Mouse (Mus musculus) gastrocnemius, adult 18-20 months (tissue): ENCODE results near the gene Iqgap2. TPM values are rescaled to one million over a fixed set of nuclear protein-coding genes. Genes with fewer than 3 reads are reported as not detected.

Source experiments
- DNase-seq: peaks from one replicate; pipeline ENCODE4 v3.0.0; 2021; ENCODE audit warnings: low spot score
- long read RNA-seq, 2 experiments: library from polyadenylated mRNA; stranded (forward); transcript quantifications; one replicate each; pipeline ENCODE4 v2.0.0; 2021
- total RNA-seq, 2 experiments: library from RNA; stranded (reverse); gene quantifications; 2 replicates each; pipeline ENCODE4 v1.2.3; 2021

The Iqgap2 gene
- 1 to 10 TPM; 1.0 to 1.5 TPM for total RNA-seq
- long read RNA-seq, experiment 1, result 0 reads
- long read RNA-seq, experiment 2, result 0 reads

DNA sequence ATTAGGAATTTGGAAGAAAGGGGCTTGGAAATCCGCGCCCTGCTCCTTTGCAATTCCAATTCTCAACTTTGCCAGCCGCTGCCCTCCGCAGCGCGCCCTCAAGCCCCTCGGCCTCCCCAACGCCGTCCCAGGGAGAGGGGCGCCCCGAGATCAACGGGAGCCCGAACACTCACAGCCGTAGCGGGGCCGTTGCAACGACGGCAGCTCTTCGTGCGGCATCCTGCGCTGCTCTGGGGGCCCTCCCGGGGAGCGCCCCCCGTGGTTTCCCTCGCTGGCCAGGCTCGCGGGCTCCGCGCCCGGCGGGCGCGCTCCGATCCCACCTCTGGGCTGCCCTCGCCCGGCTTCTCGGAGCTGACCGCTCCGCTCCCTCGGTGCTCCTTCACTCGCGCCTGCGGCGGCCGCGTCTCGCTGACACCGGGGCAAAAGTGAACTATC lies at the start of gene Iqgap2:
TSS of gene Iqgap2 (minus strand) at position 432 of the 435 bp plus-strand sequence.
- no peak for DNase-seq

DNA sequence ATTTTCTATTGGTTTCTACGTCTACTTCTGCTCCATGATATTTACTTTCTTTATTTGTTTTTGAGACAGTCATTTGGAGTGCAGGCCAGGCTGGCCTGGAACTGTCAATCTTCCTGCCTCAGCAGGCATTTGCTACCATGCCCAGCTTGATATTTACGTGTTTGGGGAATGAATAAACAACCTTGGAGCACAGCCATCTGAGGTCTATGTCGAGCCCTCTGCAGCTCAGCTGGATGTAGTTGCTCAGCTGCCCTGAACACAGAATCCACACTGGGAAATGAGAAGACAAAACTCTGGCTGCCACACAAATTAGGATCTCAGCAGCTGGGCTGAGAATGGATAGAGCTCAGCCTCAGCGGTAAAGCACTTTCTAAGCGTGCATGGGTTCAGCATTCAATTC lies 49.1 kb upstream of the Iqgap2 start:
- no peak for DNase-seq

DNA sequence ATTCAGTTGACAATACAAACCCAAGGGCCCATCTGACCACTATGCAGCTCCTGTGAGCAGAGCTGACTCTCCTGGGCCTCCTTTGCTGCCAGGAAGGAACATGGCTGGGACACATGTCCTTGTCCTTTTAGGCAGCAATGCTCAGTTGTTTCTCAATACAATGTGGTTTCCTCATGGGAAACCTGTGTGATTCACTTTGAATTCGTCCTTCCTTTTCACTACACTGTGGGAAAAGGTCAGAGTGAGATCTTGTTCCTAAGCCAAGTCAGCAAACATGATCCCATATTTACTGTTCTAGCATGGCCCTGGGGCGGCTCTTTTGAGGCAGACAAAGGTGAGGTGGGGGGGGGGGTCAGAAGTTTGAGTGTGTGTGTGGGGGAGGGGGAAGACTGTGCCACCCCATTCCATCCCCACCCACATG lies 32.5 kb upstream of the Iqgap2 start:
- DNase-seq, result no peak

DNA sequence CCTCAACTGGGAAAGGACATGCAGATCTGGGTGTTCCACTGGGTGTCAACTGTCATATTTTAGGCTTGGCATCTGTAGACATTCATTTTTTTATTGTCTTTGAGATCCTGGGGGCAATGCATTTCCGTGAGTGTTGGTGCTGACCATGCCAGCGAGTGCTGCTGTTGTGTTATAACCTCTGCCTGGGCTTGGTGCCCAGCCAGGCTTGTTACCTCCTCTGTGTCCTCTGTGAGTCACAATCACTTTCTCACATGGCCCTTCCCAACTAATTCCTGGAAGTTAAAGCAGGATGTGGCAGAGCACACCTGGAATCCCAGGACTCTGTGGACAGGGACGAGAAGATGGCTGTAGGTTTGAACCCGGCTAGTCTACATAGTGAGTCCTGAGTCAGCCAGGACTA lies 30.9 kb upstream of the Iqgap2 start:
- no peak for DNase-seq

DNA sequence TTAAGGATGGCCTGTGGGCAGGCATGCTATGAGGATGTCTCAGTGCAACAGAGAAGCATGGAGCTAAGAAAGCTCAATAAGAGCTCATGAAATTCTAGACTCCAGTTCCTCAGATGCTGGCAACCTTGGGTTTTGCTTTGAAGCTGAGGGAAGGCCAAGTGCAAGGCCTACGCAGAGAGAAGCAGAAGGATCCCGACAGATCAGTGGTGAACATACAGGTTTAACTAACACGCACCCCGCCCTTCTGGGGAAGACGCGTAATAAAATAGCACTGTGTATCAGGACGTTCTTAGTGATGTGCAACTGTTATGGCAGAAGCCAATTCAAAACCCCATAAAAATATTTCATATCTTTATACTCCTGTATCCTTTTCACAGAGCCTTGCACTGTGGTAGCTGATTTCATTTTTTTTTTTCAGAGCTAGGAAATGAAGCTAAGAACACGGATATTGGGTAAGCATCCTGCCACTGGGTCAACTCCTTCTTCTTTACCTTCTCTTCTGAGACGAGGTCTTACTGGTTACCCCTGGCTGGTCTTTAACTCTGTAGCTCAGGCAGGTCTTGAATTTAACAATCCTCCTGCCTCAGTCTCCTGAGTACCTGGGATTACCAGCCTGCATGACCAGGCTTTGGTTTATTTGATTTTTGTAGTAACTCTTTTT lies 27.0 kb upstream of the Iqgap2 start:
- DNase-seq, result no peak

DNA sequence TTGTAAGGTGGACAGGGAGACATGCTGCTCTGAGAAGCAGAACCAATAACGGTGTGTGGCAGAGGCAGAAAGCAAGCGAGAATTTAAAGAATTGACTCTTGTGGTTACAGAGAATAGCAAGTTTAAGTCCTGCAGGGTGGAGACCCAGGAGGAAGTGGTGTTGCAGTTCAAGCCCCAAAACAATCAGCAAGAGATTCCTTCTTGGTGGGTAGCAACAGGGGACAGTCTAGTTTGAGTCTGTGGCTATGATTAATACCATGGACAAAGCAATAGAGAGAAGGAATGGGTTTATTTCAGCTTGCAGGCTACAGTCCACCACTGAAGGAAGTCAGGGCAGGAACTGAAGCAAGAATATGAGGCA lies 21.3 kb upstream of the Iqgap2 start:
- DNase-seq, result no peak

DNA sequence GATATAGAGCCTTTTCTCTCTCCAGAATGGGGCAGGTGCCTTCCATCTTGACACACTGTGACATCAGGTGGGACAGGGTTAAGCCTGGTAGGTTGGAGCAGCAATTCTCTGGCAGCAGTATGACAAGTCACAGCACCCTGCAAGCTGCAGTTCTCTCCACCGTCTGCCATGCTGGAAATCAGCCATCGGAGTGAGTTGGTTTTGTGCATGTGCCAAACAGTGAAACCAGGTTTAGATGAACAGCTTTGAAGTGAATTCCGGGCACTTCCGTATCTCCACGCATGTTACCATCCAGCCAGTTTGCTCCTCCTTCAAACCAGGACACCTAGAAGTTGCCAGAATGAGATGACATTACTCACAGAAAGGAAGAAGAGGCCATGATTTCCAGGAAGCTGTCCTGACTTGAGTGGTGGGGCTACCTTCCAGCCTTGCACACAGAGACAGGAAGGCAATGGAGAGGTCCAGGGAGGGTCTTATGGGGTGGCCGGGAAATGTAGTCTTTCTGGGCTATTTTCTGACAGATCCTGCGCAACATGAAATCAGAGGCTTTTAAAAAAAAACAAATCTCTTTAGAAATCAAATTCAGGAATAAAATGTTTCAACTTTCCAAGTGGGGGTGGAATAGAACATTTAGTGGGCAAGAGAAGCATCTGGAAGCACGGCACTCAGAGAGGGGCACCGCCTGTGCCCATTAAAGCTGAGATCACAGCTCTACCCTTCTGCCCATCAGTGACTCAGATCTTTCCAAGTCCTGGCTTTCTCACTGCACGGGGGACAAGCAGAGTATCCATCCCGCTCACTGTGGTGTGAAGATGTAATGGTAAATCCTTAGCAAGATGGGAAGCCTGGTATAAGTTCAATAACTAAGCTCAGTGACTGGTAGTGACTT lies 20.7 kb upstream of the Iqgap2 start:
- no peak for DNase-seq

DNA sequence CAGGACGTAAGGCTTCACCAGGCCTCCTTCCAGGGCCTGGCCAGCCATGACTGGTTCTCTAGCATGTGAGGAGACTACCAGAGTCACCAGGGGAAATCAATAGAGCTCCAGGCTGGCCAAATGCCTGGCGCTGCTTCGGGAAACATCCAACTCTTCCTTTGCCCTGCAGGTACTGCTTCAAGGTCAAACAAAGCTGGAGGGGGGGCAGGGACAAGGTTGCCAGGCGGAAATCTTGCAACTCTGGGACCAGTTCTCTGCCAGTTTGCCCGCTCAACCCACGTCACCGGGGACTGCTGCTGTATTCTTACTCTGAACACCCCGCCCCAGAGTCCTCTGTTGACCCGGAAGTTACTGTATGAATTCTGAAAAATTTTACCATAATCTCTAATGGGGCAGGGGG lies 18.5 kb upstream of the Iqgap2 start:
- no peak for DNase-seq

DNA sequence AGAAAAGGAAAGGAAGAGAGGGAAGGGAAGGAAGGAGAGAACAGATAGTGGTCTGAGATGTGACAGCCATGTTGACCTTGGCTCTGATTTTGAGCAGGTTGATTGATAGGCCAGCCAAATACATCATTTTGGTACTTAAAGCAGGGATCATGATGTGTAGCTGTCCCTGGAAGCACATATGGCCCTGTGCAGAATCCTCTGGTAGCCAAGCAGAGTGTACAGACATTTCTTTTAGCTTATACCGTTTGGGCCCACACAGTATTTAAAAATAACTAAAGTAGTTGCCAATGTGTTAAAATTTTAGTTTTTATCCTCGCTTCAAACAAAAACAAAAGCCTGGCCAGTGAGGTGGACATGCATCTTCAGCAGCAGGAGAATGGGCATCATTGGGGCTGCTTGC lies 17.5 kb upstream of the Iqgap2 start:
- no peak for DNase-seq

DNA sequence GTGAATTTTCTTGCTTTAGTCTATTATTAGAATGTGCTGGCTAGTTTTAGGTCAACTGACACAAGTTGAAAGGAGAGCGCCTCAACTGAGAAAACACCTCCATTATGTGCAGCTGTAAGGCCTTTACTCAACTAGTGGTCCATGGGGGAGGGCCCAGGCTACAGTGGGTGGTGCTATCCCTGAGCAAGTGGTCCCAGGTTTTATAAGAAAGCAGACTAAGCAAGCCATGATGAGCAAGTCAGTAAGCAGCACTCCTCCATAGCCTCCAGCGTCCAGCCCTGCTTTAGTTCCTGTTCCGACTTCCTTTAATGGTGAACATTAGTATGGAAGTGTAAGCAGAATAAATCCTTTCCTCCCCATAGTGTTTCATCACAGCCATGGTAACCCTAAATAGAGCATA lies 11.0 kb upstream of the Iqgap2 start:
- no peak for DNase-seq

DNA sequence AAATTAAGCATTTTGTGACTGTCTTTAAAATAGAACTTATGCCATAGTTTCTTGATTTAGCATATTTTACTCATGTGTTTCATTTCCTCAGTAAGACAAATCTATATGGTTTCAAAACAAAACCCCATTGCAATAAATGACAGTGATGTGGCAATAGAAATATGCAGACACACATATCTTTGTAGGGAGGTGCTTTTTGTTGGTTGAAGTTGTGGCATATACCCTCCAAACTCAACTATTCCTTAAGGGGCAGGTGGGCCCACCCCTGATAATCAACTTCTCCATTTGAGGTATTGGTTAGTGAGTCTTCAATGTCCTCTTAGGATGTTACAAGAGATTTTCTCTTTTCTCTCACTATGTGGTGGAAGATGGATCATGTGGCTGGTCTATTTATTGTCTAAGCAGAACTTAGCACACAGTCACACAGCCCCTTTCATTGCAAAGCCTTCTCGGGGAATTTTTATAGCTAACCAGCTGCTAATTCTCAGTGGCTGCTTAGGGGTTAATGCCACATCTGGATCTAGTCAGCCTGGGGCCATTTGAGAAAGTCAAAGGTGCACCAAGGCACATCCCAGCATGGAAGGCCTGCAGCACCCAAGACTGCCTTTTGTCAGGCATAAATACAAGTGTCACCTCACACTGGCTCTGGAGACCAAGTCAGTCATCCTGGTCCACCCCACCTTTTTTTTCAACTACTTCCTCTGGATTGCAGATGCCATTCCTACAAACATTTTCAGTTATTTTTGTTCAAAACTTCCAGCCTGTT lies 8.3 kb upstream of the Iqgap2 start:
- DNase-seq, result no peak

DNA sequence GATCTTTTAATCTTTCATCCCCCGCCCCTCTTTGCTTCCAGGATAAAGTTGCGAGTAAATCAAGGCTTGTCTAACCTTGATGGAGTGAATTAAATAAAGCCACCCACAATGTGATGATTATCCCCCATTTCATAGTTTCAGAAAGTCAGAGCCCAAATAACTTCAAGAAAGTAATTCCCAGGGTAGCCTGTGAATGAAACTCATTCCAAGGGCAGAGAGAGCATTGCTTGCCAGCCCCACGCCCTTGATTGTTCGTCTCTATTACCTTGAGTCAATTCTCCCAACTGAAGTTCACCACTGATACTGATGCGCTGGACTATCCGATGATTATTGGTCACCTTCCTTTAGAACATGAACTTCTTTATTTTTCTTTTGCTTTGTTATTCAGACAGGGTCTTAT lies 4.8 kb upstream of the Iqgap2 start:
- no peak for DNase-seq

DNA sequence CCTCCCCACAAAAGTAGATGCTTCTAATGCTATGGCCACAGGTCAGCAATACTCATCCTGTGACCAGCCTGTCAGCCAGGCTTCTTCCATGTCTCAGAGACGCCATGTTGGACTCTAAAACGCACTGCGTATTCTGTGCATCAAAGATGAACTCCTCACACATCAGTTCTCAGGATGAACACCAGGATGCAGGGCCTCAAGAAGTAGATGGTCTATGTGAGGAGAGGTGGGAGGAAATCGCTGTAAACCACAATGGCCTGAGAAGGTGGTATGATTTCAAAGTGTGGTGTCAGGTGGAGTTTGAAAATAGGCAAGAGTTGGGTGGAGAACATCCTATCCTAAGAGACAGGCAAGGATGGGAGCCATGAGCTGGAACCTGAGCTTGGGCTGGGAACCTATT lies 1.4 kb upstream of the Iqgap2 start:
- DNase-seq, result no peak

DNA sequence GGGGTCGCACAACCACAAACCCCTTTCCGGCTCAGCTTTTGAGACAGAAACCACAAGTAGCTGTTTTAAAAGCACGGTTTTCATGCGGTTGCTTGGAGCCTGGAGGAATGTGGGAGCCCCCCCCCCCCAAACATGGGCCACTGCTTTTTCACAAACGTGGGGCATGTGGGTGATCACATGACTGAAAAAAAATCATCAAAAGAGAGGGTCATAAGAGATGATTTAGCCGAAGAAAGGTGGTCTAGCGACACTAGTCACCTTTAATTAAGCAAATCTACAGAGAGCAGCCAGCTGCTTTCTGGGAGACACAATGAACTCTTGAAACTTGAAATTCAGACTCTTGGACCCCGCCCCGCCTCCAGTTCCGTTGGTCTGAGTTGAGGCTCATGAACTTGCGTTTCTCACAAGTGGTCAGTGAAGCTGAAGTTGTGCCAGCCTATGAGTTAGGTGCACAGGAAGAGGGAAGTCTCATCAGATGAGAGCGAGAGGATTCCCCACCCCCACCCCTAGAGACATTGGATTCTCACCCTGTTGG lies 956 bp upstream of the Iqgap2 start:
- no peak for DNase-seq

DNA sequence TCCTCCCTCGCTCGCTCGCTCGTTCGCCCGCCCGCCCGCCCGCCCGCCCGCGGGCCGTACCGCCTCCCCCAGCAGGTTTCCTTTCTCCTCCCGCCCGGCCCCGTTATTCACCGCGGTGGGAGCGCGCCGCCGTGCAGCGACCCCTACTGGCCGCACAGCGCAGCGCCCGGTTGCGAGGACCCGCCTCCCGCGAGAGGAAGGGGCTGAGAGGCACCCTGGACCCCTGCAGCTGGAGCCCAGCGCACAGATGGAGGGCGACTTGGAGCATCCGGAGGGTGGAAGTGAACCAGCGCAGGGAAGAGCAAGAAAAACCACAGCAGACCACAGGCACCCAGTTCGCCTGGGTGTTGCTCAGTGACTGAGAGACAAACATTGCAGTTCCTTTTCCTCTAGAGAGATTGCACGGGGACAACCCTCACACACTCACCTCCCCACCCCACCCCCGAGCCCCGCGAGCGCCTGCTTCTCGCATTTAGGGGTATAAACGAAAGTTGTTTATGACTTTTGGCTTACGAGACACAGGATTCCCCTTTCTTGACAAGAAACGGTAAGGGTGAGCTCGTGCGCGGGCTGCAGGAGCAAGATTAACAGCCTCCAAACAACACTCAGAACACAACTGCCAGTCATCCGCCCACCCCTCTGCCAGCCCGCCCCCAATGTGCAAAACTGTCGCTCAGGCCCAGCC lies 346 bp upstream of the Iqgap2 start:
- DNase-seq, result peak; percentile 71

DNA sequence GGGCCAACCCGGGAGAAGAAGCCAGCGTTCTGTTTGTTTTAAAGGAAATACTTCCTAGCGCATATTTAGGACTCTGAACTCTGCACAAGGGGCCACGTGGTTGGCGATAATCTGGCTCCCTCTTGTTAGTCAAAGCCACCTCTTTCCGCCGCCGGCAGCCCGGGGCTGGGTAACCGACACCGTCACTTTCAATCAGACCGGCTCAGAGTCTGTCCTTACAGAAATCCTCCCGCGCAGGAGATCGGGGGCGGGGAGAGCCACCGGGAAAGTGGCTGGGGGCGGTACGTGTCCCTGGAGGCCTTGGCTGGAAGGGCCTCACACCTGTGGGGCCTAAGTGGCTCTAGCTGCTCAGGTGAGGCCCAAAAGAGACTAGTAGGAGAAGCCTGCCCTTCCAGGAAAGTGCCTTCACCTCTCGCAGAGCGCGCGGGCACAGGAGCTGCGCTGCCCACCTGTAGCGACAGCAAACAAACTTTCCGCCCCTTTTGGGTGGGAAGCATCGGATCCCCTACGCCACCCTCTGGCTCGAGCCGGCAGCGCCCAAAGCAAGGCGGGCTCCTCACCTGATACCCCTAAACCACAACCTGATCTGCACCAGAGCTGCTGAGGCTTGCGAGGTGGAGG lies 761 bp downstream of the Iqgap2 start:
- DNase-seq, result peak; percentile 16

DNA sequence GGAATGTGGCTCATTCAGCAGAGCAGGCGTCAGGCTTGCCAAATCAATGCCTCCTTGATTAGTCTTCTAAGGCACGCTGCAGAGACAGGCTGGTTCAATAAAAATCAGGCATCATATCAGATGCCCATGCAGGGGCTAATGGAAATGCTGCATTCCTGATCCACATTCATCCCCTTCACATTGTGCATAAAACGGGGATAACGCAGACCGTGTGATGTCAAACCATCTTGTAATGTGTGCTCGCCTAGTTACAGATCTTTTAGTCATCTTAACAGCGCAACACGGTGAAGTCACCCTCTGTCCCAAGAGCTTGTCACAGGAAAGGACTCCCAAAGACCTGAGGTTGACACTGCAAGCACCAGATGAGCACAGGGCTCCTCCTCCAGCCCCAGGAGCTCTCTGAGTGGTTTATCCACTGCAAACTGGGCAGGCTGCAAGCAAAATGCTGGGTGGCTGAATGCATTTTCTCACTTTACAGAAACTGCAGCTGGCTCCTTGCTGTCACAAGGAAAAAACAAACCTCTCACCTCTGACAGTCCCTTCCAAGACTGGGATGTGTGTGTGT lies 1.7 kb downstream of the Iqgap2 start:
- peak; percentile 5 for DNase-seq

DNA sequence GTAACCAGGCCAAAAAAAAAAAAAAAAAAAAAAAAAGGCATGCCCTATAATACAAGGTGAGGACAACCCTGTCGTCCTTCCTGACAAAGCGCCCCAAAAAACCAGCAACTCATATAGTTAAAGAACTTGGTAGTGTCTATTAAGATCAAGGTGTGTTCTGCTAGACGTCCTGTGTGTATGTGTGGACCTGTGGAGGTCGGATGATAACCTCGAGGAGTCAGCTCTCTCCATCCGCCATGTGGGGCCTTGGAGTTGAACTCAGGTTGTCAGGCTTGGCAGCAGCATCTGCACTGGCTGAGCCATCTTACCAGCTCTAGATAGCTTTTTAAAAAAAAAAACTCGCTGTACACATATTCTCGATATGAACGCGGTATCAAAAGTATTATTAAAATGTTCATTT lies 2.4 kb downstream of the Iqgap2 start:
- DNase-seq, result no peak

DNA sequence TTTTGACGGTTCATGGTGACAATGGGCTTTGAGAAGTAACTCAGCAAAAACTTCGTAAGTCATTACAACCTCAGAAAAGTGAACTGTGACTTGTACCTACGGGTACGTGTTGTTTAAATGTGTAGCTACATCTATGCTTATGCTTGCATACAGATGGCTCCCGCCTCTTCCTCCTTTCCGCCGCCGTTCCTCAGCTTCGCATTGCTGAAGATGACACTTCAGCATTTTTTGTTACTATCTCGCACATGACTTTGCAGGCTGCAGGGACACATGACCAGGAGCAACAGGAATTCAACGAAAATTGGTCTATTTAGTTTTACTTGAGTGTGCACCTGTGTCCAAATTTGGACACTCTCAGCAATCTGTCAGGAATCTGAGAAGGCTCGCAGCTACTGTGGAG lies 3.1 kb downstream of the Iqgap2 start:
- DNase-seq, result no peak

DNA sequence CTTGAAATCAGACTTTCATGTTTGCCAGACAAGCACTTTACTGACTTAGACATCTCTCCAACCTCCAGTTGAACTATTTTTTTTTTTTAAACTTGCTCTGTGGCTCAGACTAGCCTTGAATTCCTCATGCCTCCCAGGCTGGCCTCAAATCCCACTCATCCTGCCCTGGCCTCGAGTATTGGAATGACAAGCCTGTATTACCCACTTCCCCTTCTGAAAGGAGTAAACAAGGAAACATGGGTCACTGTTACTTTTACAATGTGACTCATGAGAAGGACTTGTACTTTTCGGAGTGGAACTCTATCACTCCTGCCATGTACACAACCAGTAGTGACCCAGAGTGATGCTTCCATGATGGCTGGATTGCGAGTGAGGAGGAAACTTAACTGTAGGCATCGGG lies 3.6 kb downstream of the Iqgap2 start:
- no peak for DNase-seq

DNA sequence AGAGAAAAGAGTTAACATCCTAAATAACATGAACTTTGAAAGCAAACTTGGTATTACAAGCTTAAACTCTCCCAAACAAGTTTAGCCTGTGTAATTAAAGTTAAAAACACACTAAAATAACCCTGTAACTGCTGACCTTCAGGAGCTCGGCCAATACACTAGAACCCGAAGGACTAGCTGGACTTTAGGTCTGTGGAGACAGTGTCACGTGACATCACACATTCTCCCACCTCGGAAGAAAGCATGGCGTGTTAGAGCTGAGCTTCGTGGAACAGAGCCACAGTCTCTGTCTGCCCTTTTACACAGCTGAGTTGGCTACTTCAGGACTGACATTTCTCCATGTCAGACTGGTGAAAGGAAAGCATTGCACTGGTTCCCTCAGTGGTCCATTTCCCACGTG lies 4.3 kb downstream of the Iqgap2 start:
- DNase-seq, result no peak
